Mouse (Mus musculus) testis, adult 2 months (tissue): ENCODE data around the gene Spdya.

Experiments used
- CTCF ChIP-seq: fragments of 200-500 bp; IDR thresholded peaks from 2 replicates; pipeline ENCODE4 v1.5.1; 2012; ENCODE audit warnings: low read depth, mild to moderate bottlenecking, inconsistent platforms, low read length, moderate library complexity; ENCODE audit not compliant: control insufficient read depth, insufficient read depth, insufficient replicate concordance
- POLR2A ChIP-seq: fragments of 200-500 bp; IDR thresholded peaks from 2 replicates; pipeline ENCODE4 v1.6.1; 2012; ENCODE audit warnings: low read depth, mild to moderate bottlenecking, inconsistent platforms, low read length, moderate library complexity; ENCODE audit not compliant: control insufficient read depth

- TF ChIP-seq POLR2A = no peak
- no peak for TF ChIP-seq CTCF
Observed at GRCm38 (mm10) chr17:71561631-71562030, 9.8 kb downstream of the Spdya start.
